Mouse (Mus musculus) gastrocnemius, adult 8-10 months (tissue): Measurements from ENCODE around the gene Nfe2l2. TPM values are rescaled to one million over a fixed set of nuclear protein-coding genes. Genes with fewer than 3 reads are reported as not detected.

Experiments
- microRNA-seq: library from miRNA; unstranded; fragments of <30 nt; microRNA quantifications from one replicate; pipeline ENCODE4 v1.2.0, GENCODE M21; 2022
- total RNA-seq, 4 experiments: library from RNA; stranded (reverse); gene quantifications; 2 replicates each; pipeline ENCODE4 v1.2.4; 2022

Gene Nfe2l2
- total RNA-seq, 4 experiments from 2014 or later: 31.3 to 37.6 (median 34.7) TPM

Small RNA genes within 50 kb of the gene (microRNA-seq; reads per million reads assigned to microRNA genes)
- gene Gm24574: not detected

Other genes with a start within 250 kb of the Nfe2l2 start
- gene Hnrnpa3, start 45.4 kb downstream of the Nfe2l2 start, total RNA-seq: 100 to 1,000 TPM in 2 of 4 experiments, 10 to 100 TPM in 2; 89.8 to 139 (median 106) TPM
- 10 to 100 TPM; 19.1 to 24.1 (median 20.0) TPM for gene Agps, start 127.5 kb upstream of the Nfe2l2 start, total RNA-seq
- gene Ttc30b, start 233.9 kb upstream of the Nfe2l2 start, total RNA-seq: 1 to 10 TPM; 2.7 to 3.9 (median 3.2) TPM